Mouse (Mus musculus) cerebellum, adult (tissue): Measurements from ENCODE around the gene Slc6a1.
A peak's percentile ranks its signal among the peaks of the same experiment; 100 is the strongest.

Experiments
- ATAC-seq: cut with Nextera tagmentation; 2 replicates; pipeline ENCODE4 v1.9.2; 2017; ENCODE audit warnings: mild to moderate bottlenecking, moderate library complexity, mixed read lengths; ENCODE audit not compliant: insufficient number of reproducible peaks, low FRiP score, low TSS enrichment

The Slc6a1 gene

GRCm38 (mm10) chr6:114285424-114285823 is 3.0 kb downstream of the Slc6a1 start:
- ATAC-seq = no peak

DNA sequence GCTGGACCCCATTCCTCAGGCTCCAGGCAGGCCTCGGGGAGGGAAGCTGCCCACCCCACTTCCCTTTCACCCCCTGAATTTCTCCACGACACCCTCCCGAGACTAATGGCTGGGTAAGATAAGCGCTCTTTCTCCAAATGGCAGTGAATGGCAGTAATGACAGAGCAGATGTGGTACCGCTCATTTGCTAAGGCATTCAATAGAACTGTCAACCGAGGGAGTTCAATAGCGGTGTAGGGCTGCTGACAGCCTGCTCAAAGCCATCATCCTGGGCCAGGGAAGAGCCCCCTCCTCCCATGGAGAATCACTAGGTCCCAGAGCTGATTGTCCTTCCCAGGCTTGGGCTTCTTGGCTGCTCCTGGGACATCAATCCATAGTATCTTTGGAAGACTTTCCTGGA is 6.7 kb downstream of the Slc6a1 start:
- no peak for ATAC-seq

GRCm38 (mm10) chr6:114290184-114290583 is 7.7 kb downstream of the Slc6a1 start:
- ATAC-seq = no peak

DNA sequence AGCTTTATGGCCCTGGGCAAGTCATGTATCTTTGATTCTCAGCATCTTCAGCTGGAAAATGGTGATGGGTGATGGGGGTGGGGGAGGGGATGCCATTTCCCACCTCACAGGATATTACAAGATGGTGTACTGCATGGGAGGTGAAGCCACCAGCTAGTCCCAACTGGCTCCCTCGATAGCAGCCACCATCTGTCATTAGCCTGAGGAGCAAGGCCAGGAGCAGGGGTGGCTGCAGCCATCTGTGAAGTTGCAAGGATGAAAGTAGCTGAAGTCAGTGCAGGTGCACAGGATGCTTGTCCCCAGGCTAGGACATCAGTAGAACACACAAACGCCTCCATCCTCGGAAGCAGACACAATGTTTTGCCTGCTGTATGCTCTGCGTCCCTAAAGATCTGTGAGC is 8.5 kb downstream of the Slc6a1 start:
- ATAC-seq = no peak

DNA sequence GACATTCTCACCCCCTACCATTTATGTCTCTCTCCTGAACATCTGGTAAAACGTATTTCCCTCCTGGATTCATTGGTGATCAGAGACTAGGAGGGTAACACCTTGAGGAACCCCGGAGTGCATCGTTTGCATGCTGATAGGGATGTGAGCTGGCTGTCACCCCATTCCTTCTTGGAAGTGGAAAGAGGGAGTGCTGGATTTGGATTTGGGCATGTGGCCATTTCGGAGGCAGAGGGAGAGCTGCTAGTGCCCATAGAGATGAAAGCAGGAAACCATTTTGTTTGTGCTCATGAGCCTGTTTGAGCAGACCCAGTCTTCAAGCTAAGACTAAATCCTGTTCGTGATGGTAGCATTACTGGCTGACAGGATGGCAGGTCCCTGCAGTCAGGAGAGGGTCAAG is 9.0 kb downstream of the Slc6a1 start:
- no peak for ATAC-seq

GRCm38 (mm10) chr6:114293511-114293910 is 11.1 kb downstream of the Slc6a1 start:
- ATAC-seq = no peak

DNA sequence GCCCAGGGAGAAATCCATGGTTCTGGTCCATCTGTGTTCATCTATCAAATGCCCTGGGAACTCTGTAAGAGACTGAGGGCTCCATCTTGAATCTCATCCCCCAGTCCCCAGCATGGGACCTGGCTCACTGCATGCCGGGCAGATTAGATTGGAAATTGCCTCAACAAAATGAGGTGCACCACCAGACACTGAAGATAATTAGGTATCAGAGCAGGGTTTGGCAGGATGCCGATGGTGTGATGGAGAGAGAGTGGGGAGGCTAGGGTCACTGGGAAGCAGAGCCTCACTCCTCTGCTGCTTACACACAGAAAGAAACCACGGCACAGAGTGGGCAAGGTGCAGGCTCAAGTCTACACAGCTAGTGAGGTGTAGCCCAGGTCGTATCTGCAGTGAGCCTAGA is 12.7 kb downstream of the Slc6a1 start:
- no peak for ATAC-seq

- no peak for ATAC-seq
These were observed 15.0 kb downstream of the Slc6a1 start for GRCm38 (mm10) chr6:114297260-114298002.

DNA sequence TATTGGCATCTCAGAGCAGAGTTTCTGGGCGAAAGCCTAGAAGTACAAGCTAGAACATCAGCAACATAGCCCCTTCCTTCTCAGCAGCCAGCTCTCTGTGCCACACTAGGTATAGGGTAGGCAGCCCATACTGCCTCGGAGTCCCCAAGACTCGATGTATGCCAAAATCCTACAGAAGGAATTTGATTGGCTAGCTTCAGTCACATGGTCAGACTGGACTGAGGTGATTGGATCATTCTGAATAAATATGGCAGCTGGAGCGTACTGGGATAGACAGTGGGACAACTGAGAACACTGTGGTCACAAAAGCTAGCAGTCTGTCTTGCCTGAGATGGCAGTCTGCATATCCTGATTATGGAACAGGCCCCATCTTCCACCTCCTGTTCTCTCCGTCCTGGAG is 17.3 kb downstream of the Slc6a1 start:
- no peak for ATAC-seq

DNA sequence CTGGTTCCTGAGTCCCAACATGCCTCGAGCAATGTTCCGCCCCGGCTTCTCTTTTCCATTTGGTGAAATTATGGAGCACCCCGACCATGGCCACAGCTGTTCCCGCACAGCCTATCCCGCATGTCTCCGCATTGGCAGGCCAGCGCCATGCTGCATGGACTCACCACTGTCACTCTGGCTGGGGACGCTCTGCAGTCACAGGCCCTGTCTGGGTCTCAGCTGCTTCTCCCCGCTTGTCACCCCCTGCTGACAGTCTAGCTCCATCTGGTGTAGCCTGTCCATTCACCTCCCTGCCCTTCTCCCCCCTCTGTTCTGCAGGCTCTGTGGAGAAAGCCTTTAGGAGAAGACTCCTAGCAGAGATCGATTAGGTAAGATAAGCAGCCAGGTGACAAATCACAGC is 18.3 kb downstream of the Slc6a1 start:
- no peak for ATAC-seq

GRCm38 (mm10) chr6:114304668-114305067 is 22.2 kb downstream of the Slc6a1 start:
- ATAC-seq = no peak

DNA sequence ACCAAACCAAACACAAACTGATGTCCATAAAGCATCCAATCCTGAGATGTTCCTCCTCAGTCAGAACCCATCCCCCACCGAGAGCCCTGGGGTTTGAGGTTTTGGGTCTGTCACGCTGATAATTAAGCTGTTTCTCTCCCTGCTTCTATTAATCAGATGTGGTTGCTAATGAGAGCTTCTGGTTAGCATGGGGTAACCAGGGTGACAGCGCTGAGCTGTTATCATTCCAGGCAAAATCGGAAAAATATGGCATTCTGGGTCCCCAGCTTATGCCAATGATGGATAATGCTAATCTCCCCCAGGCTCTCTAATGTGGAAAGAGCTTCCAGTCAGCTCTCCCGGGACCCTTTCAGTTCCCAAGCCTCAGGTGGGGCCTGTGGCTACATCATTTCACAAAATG is 38.1 kb downstream of the Slc6a1 start:
- no peak for ATAC-seq

DNA sequence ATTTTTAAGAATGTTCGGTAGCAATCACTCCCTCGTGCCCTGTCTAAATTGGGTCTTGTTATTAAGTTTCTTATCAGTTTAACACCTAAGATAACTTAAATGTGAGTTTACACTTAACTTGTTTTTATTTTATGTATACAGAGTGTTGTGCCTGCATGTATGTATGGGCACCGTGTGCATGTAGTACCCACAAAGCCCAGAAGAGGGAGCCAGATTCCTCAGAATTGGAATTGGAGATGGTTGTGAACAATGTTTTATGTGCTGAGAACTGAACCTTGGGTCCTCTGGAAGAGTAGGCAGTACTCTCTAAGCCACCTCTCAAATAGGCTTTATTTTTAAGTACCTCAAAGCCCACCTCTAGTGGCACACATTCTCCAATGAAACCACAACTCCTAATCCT is 38.7 kb downstream of the Slc6a1 start:
- ATAC-seq = no peak

- ATAC-seq = no peak
These were observed 40.5 kb downstream of the Slc6a1 start for GRCm38 (mm10) chr6:114322914-114323313.

DNA sequence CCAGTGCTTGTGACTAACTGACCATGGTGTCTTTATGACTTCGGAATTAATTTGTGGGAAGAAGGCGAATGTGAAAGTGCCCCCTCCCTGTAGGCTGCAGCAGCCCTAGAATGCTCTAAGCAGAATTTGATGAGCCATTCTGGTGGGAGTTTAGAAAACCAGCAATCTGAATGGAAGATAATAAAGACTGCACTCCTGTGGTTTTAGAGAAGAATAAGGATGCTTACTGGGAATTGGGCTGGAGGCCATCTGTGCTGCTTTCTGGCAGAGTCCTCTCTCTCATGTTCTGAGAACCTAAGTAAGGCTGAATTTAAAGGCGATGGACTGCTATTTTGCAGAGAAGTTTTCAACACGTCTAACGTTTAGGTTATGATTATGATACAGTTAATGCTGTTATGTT is 42.4 kb downstream of the Slc6a1 start:
- ATAC-seq = no peak

DNA sequence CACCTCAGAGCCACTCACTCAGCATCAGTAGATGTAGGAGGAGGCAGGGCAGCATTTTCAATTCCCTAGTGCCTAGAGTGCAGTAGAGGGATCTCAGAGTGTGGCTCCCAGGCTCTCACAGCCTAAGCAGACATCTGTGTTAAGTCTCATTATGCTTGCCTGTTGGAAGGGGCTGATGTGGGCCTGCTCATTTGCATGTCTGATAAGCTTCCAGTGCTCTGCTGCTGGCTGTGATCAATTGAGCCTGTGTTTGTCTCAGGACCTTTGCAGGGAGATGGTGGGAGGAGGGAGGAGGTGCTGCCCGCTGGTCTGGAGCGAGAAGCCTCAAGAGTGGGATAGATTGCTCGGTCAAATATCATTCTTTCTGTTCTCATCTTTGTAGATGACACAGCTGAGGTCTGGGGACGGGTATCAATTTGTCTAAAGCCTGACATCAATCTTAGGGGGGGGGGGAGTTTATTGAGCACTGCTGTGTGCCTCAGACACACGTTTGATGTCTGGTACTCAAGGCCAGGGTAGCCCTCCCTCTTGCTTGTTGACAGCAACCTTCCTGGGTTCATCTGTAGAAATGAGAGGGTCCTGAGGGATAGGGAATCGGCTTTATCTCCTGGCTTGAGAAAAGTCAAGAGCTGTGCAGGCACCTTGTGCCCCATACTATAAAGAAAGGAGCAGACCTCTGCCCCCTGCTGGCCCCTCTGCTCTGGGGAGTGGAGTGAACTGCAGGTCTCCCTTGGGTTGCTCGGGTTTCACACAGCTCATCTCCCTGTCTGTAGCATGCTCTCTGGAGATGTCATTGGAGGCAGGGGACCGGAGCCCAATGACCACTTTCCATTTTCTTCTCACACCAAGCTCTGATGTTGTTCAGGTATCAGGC is 47.4 kb downstream of the Slc6a1 start:
- ATAC-seq = no peak

- ATAC-seq = no peak
These were observed 49.5 kb downstream of the Slc6a1 start for GRCm38 (mm10) chr6:114331926-114332325.

- no peak for ATAC-seq
These were observed 53.9 kb downstream of the Slc6a1 start for GRCm38 (mm10) chr6:114336128-114336943.

GRCm38 (mm10) chr6:114336944-114337215 is 54.4 kb downstream of the Slc6a1 start:
- ATAC-seq = no peak

DNA sequence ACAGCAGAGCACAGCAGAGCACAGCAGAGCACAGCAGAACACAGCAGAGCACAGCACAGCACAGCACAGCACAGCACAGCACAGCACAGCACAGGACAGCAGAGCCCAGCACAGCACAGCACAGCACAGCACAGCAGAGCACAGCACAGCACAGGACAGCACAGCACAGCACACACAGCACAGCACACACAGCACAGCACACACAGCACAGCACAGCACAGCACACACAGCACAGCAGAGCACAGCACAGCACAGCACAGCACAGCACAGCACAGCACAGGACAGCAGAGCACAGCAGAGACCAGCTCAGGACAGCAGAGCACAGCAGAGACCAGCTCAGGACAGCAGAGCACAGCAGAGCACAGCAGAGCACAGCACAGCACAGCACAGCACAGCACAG is 58.9 kb downstream of the Slc6a1 start:
- peak; percentile 69; the same call in 1 of the 2 replicates for ATAC-seq

DNA sequence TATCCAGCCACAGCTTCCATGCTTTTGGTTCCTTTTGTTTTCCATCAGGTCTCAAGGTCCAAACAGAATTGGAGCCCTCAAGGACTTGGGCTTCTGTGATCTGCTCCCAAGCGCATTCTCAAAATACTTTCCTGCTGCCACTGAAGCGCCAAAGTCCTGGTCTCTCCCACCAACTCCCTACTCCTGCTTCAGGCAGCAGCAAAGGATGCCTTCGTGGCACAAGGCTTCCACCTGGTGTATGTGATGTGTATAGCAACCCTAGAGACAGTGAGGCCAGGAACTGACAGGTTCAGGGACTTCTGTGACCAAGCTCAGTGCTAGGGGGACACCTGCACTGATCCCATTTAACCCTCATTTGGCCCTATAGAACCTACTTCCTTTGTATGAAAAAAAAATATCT is 61.3 kb downstream of the Slc6a1 start:
- no peak for ATAC-seq
